Mouse (Mus musculus) cerebellum, adult 2 months (tissue): ENCODE measurements around the gene Tmem37.

Experiments
- CTCF ChIP-seq: fragments of 200-500 bp; IDR thresholded peaks from 2 replicates; pipeline ENCODE4 v1.5.1; 2011; ENCODE audit warnings: low read depth, mild to moderate bottlenecking, control low read depth, low read length, moderate library complexity, borderline replicate concordance; ENCODE audit not compliant: insufficient read depth
- POLR2A ChIP-seq: fragments of 200-500 bp; IDR thresholded peaks from 2 replicates; pipeline ENCODE4 v1.6.1; 2011; ENCODE audit warnings: low read length, control low read depth, borderline replicate concordance; ENCODE audit not compliant: insufficient read depth

DNA sequence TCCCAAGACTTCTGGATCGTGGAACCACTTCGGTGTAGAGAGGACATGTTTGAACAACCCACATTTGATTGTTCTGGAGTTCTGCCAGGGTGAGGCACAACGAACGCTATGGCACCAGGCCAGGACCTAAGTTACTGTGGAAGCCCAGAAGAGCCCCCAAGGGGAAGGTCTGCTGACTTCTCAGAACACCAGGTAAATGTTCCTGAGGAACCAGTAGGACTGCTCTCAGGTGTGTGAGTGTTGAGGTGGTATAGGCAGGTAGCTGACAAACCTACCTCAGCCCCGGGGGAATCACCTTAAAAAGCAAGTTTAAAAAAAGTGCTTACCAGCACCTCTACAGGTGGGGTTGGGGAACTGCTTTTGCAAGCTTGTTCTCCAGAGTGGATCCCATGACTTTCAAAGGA, 31.7 kb upstream of the Tmem37 start:
- TF ChIP-seq CTCF (no peak), POLR2A (no peak)
